Mouse (Mus musculus) small intestine, adult 2 months (tissue): ENCODE data around the gene Kpna7. TPM values are rescaled to one million over a fixed set of nuclear protein-coding genes. Genes with fewer than 3 reads are reported as not detected.

Experiments
- H3K27ac ChIP-seq: fragments of 200-500 bp; 2 replicates; pipeline ENCODE4 v1.5.1; 2012; ENCODE audit warnings: low read depth, low read length, control low read depth, inconsistent platforms; ENCODE audit not compliant: insufficient read depth
- H3K27me3 ChIP-seq: fragments of 200-500 bp; 2 replicates; pipeline ENCODE4 v1.6.1; 2012; ENCODE audit warnings: mild to moderate bottlenecking, moderate library complexity, low read length, inconsistent platforms; ENCODE audit not compliant: control insufficient read depth, insufficient read depth
- H3K36me3 ChIP-seq: fragments of 200-500 bp; 2 replicates; pipeline ENCODE4 v1.6.1; 2012; ENCODE audit warnings: mild to moderate bottlenecking, low read length, control low read depth, inconsistent platforms; ENCODE audit not compliant: control insufficient read depth, insufficient read depth
- H3K4me1 ChIP-seq: fragments of 200-500 bp; 2 replicates; pipeline ENCODE4 v1.6.1; 2012; ENCODE audit warnings: low read length, inconsistent platforms, mixed read lengths; ENCODE audit not compliant: control insufficient read depth, insufficient read depth, insufficient read length
- H3K4me3 ChIP-seq: fragments of 200-500 bp; 2 replicates; pipeline ENCODE4 v1.5.1; 2012; ENCODE audit warnings: low read depth, mild to moderate bottlenecking, control low read depth, inconsistent platforms, low read length, moderate library complexity
- CTCF ChIP-seq: fragments of 200-500 bp; IDR thresholded peaks from 2 replicates; pipeline ENCODE4 v1.5.1; 2012; ENCODE audit warnings: low read depth, mild to moderate bottlenecking, control low read depth, inconsistent platforms, low read length, moderate library complexity, mixed read lengths; ENCODE audit not compliant: insufficient replicate concordance, insufficient read length; ENCODE audit errors: extremely low read depth
- POLR2A ChIP-seq: fragments of 200-500 bp; IDR thresholded peaks from 2 replicates; pipeline ENCODE4 v1.6.1; 2012; ENCODE audit warnings: low read depth, mild to moderate bottlenecking, control low read depth, inconsistent platforms, low read length, moderate library complexity
- WGBS: fragments of 180-500 bp; shearing (Covaris S2); methylation state at CpG from one replicate; pipeline ENCODE4 v1.1.7; 2018; 5-methylcytosine and 5-hydroxymethylcytosine counted together
- polyA plus RNA-seq: library from polyadenylated mRNA; depleted of rRNA; stranded (reverse); fragments of >200 nt; gene quantifications from 2 replicates; pipeline ENCODE4 v1.2.3, GENCODE M21; 2012

Gene Kpna7
- polyA plus RNA-seq, 1 experiment: not detected

DNA sequence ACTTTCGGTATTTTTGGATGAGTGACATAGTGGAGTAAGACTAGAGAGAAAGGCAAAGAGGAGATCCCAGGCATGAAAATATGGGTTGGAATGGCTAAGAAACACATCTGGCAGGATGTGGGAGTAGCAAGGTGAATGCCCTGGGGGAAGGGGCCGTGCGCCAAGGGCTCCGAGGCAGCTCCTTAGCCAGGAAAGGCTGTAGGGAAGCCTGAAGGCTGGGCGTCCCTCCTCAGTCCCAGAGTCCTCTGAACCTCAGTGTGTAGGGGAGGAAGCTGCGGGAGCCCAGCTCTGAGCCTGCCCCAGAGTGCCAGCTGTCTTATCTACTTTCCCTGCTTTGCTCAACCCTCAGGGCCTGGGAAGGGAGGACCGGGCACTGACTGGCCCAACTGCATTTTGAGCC is 37.1 kb upstream of the Kpna7 start:
- H3K27me3 ChIP-seq: no peaks in the 10 kb centered on the region
- H3K4me1 ChIP-seq: peaks cover 18% of the 10 kb centered on the region
- peaks cover 44% of the 10 kb centered on the region for H3K36me3 ChIP-seq
- H3K4me3 ChIP-seq: no peak overlapping the region
- WGBS: 69% methylated on average over 7 of the region's 7 CpGs
- TF ChIP-seq POLR2A: no peak
- TF ChIP-seq CTCF: no peak
- H3K27ac ChIP-seq: no peak overlapping the region

DNA sequence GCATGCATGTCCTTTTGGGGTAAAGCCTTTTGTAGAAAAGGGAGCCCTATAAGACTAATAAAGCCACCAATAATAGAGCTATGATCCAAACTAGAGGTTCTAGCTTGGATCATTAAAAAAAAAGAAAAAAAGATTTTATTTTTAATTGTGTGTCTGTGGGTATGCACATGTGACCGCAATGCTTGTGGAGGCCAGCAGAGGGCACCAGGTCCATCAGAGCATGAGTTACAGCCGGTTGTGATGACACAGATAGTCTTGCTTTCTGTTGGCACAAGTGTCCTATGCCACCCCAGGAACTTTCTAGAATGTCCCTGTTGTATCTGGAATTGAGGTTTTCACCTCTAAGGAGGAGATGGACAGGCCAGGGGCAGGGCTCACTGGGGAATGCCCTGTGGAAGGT is 35.6 kb upstream of the Kpna7 start:
- no peak overlapping the region for H3K4me3 ChIP-seq
- TF ChIP-seq POLR2A: no peak
- TF ChIP-seq CTCF: peak; percentile 72; the same call in 1 of the 2 replicates
- H3K4me1 ChIP-seq: peaks cover 19% of the 10 kb centered on the region
- H3K27me3 ChIP-seq: no peaks in the 10 kb centered on the region
- 90% methylated on average over 2 of the region's 2 CpGs for WGBS
- no peak overlapping the region for H3K27ac ChIP-seq
- H3K36me3 ChIP-seq: peaks cover 29% of the 10 kb centered on the region

GRCm38 (mm10) chr5:145118461-145118860 is 34.6 kb upstream of the Kpna7 start:
- Histone ChIP-seq H3K4me1 (peaks cover 23% of the 10 kb centered on the region), H3K36me3 (peaks cover 20% of the 10 kb centered on the region), H3K4me3 (no peak overlapping the region), H3K27me3 (no peaks in the 10 kb centered on the region), H3K27ac (no peak overlapping the region)
- TF ChIP-seq CTCF (no peak), POLR2A (no peak)
- WGBS: 92% methylated on average over 5 of the region's 5 CpGs

DNA sequence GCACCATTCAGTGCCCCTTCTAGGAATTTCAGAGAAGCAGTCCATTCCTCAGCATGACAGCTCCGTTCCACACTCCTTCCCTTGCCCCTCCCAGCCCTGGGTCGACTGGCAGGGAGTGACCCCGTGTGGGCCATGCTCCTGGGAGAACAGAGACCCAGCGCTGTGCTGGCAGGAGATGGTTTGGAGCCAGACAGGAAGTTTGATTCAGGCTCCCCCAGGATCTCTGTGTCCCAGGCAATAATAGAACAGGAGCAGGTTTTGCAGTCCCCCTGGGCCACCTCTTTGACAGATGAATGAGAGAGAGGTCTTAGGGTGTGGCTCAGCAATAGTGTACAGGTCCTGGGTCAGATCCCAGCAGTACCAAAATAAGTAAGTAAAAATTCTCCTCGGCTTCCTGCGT is 34.2 kb upstream of the Kpna7 start:
- no peak overlapping the region for H3K4me3 ChIP-seq
- peaks cover 15% of the 10 kb centered on the region for H3K36me3 ChIP-seq
- no peak overlapping the region for H3K27ac ChIP-seq
- TF ChIP-seq POLR2A (no peak), CTCF (no peak)
- H3K4me1 ChIP-seq: peaks cover 23% of the 10 kb centered on the region
- no peaks in the 10 kb centered on the region for H3K27me3 ChIP-seq
- 60% methylated on average over 6 of the region's 6 CpGs for WGBS

- peak; percentile 75; the same call in 1 of the 2 replicates for TF ChIP-seq CTCF
- no peak for TF ChIP-seq POLR2A
- 24% methylated on average over 10 of the region's 10 CpGs for WGBS
- peaks cover 6% of the 10 kb centered on the region for H3K36me3 ChIP-seq
- H3K4me1 ChIP-seq: peaks cover 23% of the 10 kb centered on the region
- H3K4me3 ChIP-seq: peak overlapping the region; percentile 48
- H3K27me3 ChIP-seq: no peaks in the 10 kb centered on the region
- peak overlapping the region; percentile 93 for H3K27ac ChIP-seq
These were observed 33.1 kb upstream of the Kpna7 start for GRCm38 (mm10) chr5:145116916-145117315.

DNA sequence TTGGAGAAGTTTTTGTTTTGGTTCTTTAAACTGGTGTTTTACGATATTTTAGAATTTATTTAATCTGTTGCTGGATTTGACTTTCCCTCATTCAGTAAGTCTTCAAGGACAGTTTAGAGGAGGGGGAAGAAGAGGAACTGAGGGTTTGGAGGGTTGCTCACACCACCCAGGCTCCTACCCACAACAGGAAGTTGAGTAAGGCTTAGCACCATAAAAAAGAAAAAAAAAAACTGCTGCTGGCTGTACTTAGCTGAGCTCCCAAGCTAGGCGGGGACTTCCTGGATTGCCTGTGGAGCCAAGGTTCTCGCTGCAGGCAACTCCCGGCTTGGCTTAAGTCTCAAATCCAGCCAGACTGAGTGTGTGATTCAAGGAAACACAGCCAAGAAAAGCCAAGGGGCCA is 32.5 kb upstream of the Kpna7 start:
- Histone ChIP-seq H3K4me1 (peaks cover 21% of the 10 kb centered on the region), H3K27me3 (no peaks in the 10 kb centered on the region), H3K27ac (peak overlapping the region; percentile 93), H3K4me3 (peak overlapping the region; percentile 48), H3K36me3 (peaks cover 2% of the 10 kb centered on the region; the same call in 1 of the 2 replicates)
- WGBS: 3% methylated on average over 4 of the region's 4 CpGs
- no peak for TF ChIP-seq CTCF

GRCm38 (mm10) chr5:145115736-145116135 is 31.9 kb upstream of the Kpna7 start:
- TF ChIP-seq POLR2A: no peak
- TF ChIP-seq CTCF: no peak
- Histone ChIP-seq H3K36me3 (peaks cover 2% of the 10 kb centered on the region; the same call in 1 of the 2 replicates), H3K27ac (peak overlapping the region; percentile 90), H3K27me3 (no peaks in the 10 kb centered on the region), H3K4me3 (peak overlapping the region; percentile 99), H3K4me1 (peaks cover 20% of the 10 kb centered on the region)
- WGBS: 49% methylated on average over 5 of the region's 5 CpGs
